Mouse (Mus musculus) MEL (cell line): ENCODE measurements around the gene Zfp598.

Experiments
- CTCF ChIP-seq, 3 experiments: IDR thresholded peaks in 2 of 3; conservative IDR thresholded peaks in 1 of 3; 2 replicates each; pipeline ENCODE4 v1.5.1; 2011 to 2012; ENCODE audit warnings: low read length in 3 of 3, low read depth in 2 of 3, mild to moderate bottlenecking in 2 of 3, improper control_type of control experiment in 1 of 3, inconsistent platforms in 1 of 3, mixed read lengths in 1 of 3, moderate library complexity in 1 of 3; ENCODE audit not compliant: control insufficient read depth in 1 of 3, insufficient read depth in 1 of 3, poor library complexity in 1 of 3, severe bottlenecking in 1 of 3
- EP300 ChIP-seq, 2 experiments: IDR thresholded peaks; 2 replicates each; pipeline ENCODE4 v1.6.1; 2011; ENCODE audit warnings: improper control_type of control experiment in 2 of 2, low read length in 2 of 2, low read depth in 1 of 2, mild to moderate bottlenecking in 1 of 2
- GABPA ChIP-seq: IDR thresholded peaks from 2 replicates; pipeline ENCODE4 v1.6.1; 2012; ENCODE audit warnings: low read depth, mild to moderate bottlenecking, inconsistent platforms, low read length, improper control_type of control experiment, moderate library complexity
- HCFC1 ChIP-seq: IDR thresholded peaks from 2 replicates; pipeline ENCODE4 v1.6.1; 2012; ENCODE audit warnings: low read depth, mild to moderate bottlenecking, inconsistent platforms, low read length, improper control_type of control experiment, moderate library complexity
- POLR2A ChIP-seq, 2 experiments: IDR thresholded peaks; 2 replicates each; pipeline ENCODE4 v1.6.1; 2011 to 2012; ENCODE audit warnings: low read length in 2 of 2, mild to moderate bottlenecking in 2 of 2, control low read depth in 1 of 2, improper control_type of control experiment in 1 of 2, low read depth in 1 of 2, moderate library complexity in 1 of 2; ENCODE audit not compliant: control insufficient read depth in 1 of 2, insufficient read depth in 1 of 2, poor library complexity in 1 of 2
- TCF12 ChIP-seq: IDR thresholded peaks from 2 replicates; pipeline ENCODE4 v1.6.1; 2014; ENCODE audit warnings: low read depth, mild to moderate bottlenecking, inconsistent platforms, low read length, improper control_type of control experiment, moderate library complexity
- UBTF ChIP-seq: IDR thresholded peaks from 2 replicates; pipeline ENCODE4 v1.6.1; 2012; ENCODE audit warnings: low read depth, mild to moderate bottlenecking, inconsistent platforms, low read length, improper control_type of control experiment, moderate library complexity, borderline replicate concordance; ENCODE audit not compliant: insufficient read depth
- USF2 ChIP-seq, 2 experiments: IDR thresholded peaks; 2 replicates each; pipeline ENCODE4 v1.6.1; 2011 to 2012; ENCODE audit warnings: improper control_type of control experiment in 2 of 2, low read length in 2 of 2, borderline replicate concordance in 1 of 2, inconsistent platforms in 1 of 2, low read depth in 1 of 2, mild to moderate bottlenecking in 1 of 2; ENCODE audit not compliant: insufficient read depth in 1 of 2
- ZNF384 ChIP-seq: IDR thresholded peaks from 2 replicates; pipeline ENCODE4 v1.6.1; 2012; ENCODE audit warnings: low read depth, mild to moderate bottlenecking, inconsistent platforms, low read length, improper control_type of control experiment

DNA sequence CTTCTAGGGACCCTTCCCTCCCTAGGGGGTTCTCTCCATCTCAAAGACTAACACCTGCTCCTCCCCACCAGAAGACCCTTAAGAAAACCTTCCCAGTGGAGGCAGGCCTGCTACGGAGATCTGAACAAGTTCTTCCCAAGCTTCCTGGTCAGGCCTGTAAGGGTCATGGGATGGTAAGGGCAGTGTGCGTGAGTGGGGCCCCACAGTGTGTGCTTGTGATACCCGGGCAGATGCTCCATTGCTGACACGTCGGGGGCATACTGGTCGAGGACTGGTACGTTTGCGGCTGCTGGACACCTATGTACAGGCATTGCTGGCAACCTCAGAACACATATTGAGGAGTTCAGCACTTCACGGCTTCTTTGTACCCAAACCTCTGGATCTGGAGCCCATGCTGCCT, 29.2 kb downstream of the Zfp598 start:
- TF ChIP-seq CTCF (IDR thresholded peaks at IDR 0.05 in 2 of 3, conservative IDR thresholded peaks at IDR 0.05 in 1 of 3; ENCODE audit: control insufficient read depth in 1 of 3, insufficient read depth in 1 of 3, low read depth in 2 of 3, low read length in 3 of 3, poor library complexity in 1 of 3, severe bottlenecking in 1 of 3) (no peak), EP300 (IDR thresholded peaks at IDR 0.05; ENCODE audit: low read depth in 1 of 2, low read length in 2 of 2) (no peak), USF2 (IDR thresholded peaks at IDR 0.05; ENCODE audit: borderline replicate concordance in 1 of 2, insufficient read depth in 1 of 2, low read depth in 1 of 2, low read length in 2 of 2) (no peak), TCF12 (no peak), UBTF (no peak), GABPA (no peak), POLR2A (IDR thresholded peaks at IDR 0.05; ENCODE audit: control insufficient read depth in 1 of 2, insufficient read depth in 1 of 2, low read depth in 1 of 2, low read length in 2 of 2, poor library complexity in 1 of 2) (peak in 1 of 2 experiments; percentile 18; a peak in 1 of 4 replicates), HCFC1 (no peak), ZNF384 (no peak)
